In the genomic region with DNA sequence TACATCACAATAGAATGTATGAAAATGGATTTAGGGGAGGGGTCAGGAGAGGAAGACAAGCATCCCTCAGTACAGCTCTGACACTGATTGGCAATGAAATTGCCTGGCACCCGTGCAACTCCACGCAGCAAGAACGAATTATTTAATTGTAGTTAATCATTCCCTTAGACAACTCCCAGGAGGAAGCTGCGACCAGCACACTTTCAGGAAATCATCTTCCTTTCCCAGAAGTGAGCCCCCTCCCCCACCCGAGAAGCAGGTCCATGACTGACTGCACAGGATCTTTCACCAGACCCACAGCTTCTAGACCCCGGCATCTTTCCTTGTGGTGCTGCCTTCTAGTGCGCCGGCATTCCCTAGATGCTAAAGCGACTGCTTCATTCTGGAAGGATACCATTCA, we compare ENCODE assay signal across 24 mouse cellular contexts. TPM values are rescaled to one million over a fixed set of nuclear protein-coding genes. Genes with fewer than 3 reads are reported as not detected.
DNase-seq lines count a peak whose midpoint lies in the region; ATAC-seq lines count a peak whose summit lies in the region.
"Had no signal": no experiment of that assay in that cellular context is flagged by ENCODE, and none has a peak within 500 bp of the region (broad histone marks: within the 10 kb centered on the region; RNA-seq: fewer than 3 reads in every experiment).

No protein-coding gene starts in this region.

- intact Hi-C loops in left cerebral cortex, postnatal 4 days (cut with DNase I) = no loop called here
- intact Hi-C loops in left cerebral cortex, postnatal 14 days (cut with DNase I) = no loop called here

- no peak for DNase-seq in hindbrain, embryonic 11.5 days (ENCODE audit: low spot score)
- peak; percentile 17 for DNase-seq in left cerebral cortex, postnatal 4 days
- no peak for DNase-seq in left cerebral cortex, postnatal 14 days (ENCODE audit: low spot score in 2 of 2)
- peak; percentile 26 for DNase-seq in NIH3T3 (ENCODE audit: low read depth)
- DNase-seq in gastrocnemius, postnatal 25 days = no peak
- DNase-seq: adrenal gland, adult 2 months; B cell, adult 2 months; cerebellum, adult 9-11 months; forebrain, postnatal 0 days; kidney, adult 8-10 months; liver; lung, adult 18-20 months; lung, postnatal 14 days; thymus, adult 18-20 months had no signal

- no peaks in the 10 kb centered on the region for H3K27me3 ChIP-seq in hindbrain, embryonic 11.5 days (ENCODE audit: control insufficient read depth, insufficient read depth, low read length)
- no peaks in the 10 kb centered on the region for H3K27me3 ChIP-seq in hindbrain, embryonic 13.5 days
- H3K27me3 ChIP-seq in limb, embryonic 12.5 days = no peaks in the 10 kb centered on the region
- H3K27me3 ChIP-seq: embryonic facial prominence, embryonic 13.5 days; heart, embryonic 13.5 days had no signal

- 69% methylated on average over 9 of the region's 9 CpGs for WGBS in hindbrain, embryonic 11.5 days
- 50% methylated on average over 9 of the region's 9 CpGs for WGBS in hindbrain, embryonic 13.5 days
- WGBS in limb, embryonic 12.5 days = 84% methylated on average over 9 of the region's 9 CpGs

- peaks cover 7% of the 10 kb centered on the region for H3K4me1 ChIP-seq in hindbrain, embryonic 11.5 days (replicated peaks; ENCODE audit: control insufficient read depth, insufficient read depth, low read length)
- peaks cover 30% of the 10 kb centered on the region for H3K4me1 ChIP-seq in hindbrain, embryonic 13.5 days (replicated peaks)
- peaks cover 52% of the 10 kb centered on the region for H3K4me1 ChIP-seq in limb, embryonic 12.5 days (replicated peaks)

- H3K4me2 ChIP-seq in hindbrain, embryonic 11.5 days (replicated peaks; ENCODE audit: low read depth, low read length) = no peak overlapping the region
- H3K4me2 ChIP-seq in hindbrain, embryonic 13.5 days = no peak overlapping the region
- H3K4me2 ChIP-seq in limb, embryonic 12.5 days = no peak overlapping the region
- H3K4me2 ChIP-seq: embryonic facial prominence, embryonic 13.5 days; heart, embryonic 13.5 days had no signal

- ATAC-seq in hindbrain, embryonic 11.5 days (ENCODE audit: low FRiP score) = 0 out of 2 replicates have a peak, but pooled peaks have one; percentile 6
- no peak for ATAC-seq in hindbrain, embryonic 13.5 days (ENCODE audit: low FRiP score)
- no peak for ATAC-seq in limb, embryonic 12.5 days (ENCODE audit: insufficient number of reproducible peaks, insufficient read depth, low FRiP score, low TSS enrichment, low read depth)
- ATAC-seq: forebrain, postnatal 0 days had no signal

- H3K4me3 ChIP-seq in hindbrain, embryonic 11.5 days (ENCODE audit: low read depth, low read length) = no peak overlapping the region
- H3K4me3 ChIP-seq in hindbrain, embryonic 13.5 days = no peak overlapping the region
- H3K4me3 ChIP-seq in limb, embryonic 12.5 days (replicated peaks) = no peak overlapping the region
- H3K4me3 ChIP-seq: embryonic facial prominence, embryonic 13.5 days; heart, embryonic 13.5 days had no signal

- no peaks in the 10 kb centered on the region for H3K9me3 ChIP-seq in hindbrain, embryonic 11.5 days (ENCODE audit: control insufficient read depth, low read length)
- no peaks in the 10 kb centered on the region for H3K9me3 ChIP-seq in hindbrain, embryonic 13.5 days
- no peaks in the 10 kb centered on the region for H3K9me3 ChIP-seq in limb, embryonic 12.5 days
- H3K9me3 ChIP-seq: embryonic facial prominence, embryonic 13.5 days had no signal

- no peaks in the 10 kb centered on the region for H3K36me3 ChIP-seq in hindbrain, embryonic 11.5 days (ENCODE audit: control insufficient read depth, insufficient read depth, low read length)
- H3K36me3 ChIP-seq in hindbrain, embryonic 13.5 days = no peaks in the 10 kb centered on the region
- no peaks in the 10 kb centered on the region for H3K36me3 ChIP-seq in limb, embryonic 12.5 days
- H3K36me3 ChIP-seq: embryonic facial prominence, embryonic 13.5 days; heart, embryonic 13.5 days had no signal

- no peak overlapping the region for H3K27ac ChIP-seq in hindbrain, embryonic 11.5 days (ENCODE audit: low read depth, low read length)
- no peak overlapping the region for H3K27ac ChIP-seq in hindbrain, embryonic 13.5 days
- H3K27ac ChIP-seq in limb, embryonic 12.5 days = 0 out of 2 replicates have a peak overlapping the region, but pooled peaks have one; percentile 1
- H3K27ac ChIP-seq: heart, embryonic 13.5 days had no signal

- no peak overlapping the region for H3K9ac ChIP-seq in hindbrain, embryonic 11.5 days (ENCODE audit: low read depth, low read length)
- no peak overlapping the region for H3K9ac ChIP-seq in hindbrain, embryonic 13.5 days
- no peak overlapping the region for H3K9ac ChIP-seq in limb, embryonic 12.5 days (replicated peaks)
- H3K9ac ChIP-seq: embryonic facial prominence, embryonic 13.5 days; forebrain, postnatal 0 days; heart, embryonic 13.5 days had no signal

RNA-seq across cellular contexts. Expression of a gene that starts 36.7 kb away (rescaled TPM):
- polyA plus RNA-seq in hindbrain, embryonic 11.5 days (2014; fragmentation: Nextera tagmentation; extraction: Ambion mirVana) = not detected in 2 replicates
- not detected in 2 replicates for polyA plus RNA-seq in hindbrain, embryonic 13.5 days (2015; fragmentation: Nextera tagmentation; extraction: Ambion mirVana)
- total RNA-seq in left cerebral cortex, postnatal 4 days (2021) = not detected
- not detected for total RNA-seq in left cerebral cortex, postnatal 14 days (2021)
- not detected in 2 replicates for polyA plus RNA-seq in limb, embryonic 12.5 days (2016; fragmentation: Nextera tagmentation; extraction: Ambion mirVana)
- not detected for total RNA-seq in gastrocnemius, postnatal 25 days (2021)
- total RNA-seq: adrenal gland, adult 2 months; forebrain, postnatal 0 days; gastrocnemius, adult 18-20 months; granulocyte monocyte progenitor cell, adult 5-6 weeks; heart, postnatal 25 days; layer of hippocampus, adult 18-20 months; layer of hippocampus, postnatal 25 days; left cerebral cortex, postnatal 10 days had no signal
- polyA plus RNA-seq: adrenal gland, adult 2 months; embryonic facial prominence, embryonic 13.5 days; forebrain, postnatal 0 days; heart, embryonic 13.5 days had no signal

Comparison
In these comparisons a context has a peak if more than half of its experiments do, and no peak if none do; other contexts are left out.
1. DNase-seq: peak in left cerebral cortex, postnatal 4 days (single experiment) and NIH3T3 (single experiment); none in hindbrain, embryonic 11.5 days (single experiment), left cerebral cortex, postnatal 14 days (0 of 2) and gastrocnemius, postnatal 25 days (single experiment).